Mouse (Mus musculus): ENCODE data around the gene Scd2.
"Not testable (repeated sequence)": the region's sequence is repeated elsewhere in the genome, so short reads cannot be mapped to it uniquely, and the experiment has no call there.

Gene Scd2

DNA sequence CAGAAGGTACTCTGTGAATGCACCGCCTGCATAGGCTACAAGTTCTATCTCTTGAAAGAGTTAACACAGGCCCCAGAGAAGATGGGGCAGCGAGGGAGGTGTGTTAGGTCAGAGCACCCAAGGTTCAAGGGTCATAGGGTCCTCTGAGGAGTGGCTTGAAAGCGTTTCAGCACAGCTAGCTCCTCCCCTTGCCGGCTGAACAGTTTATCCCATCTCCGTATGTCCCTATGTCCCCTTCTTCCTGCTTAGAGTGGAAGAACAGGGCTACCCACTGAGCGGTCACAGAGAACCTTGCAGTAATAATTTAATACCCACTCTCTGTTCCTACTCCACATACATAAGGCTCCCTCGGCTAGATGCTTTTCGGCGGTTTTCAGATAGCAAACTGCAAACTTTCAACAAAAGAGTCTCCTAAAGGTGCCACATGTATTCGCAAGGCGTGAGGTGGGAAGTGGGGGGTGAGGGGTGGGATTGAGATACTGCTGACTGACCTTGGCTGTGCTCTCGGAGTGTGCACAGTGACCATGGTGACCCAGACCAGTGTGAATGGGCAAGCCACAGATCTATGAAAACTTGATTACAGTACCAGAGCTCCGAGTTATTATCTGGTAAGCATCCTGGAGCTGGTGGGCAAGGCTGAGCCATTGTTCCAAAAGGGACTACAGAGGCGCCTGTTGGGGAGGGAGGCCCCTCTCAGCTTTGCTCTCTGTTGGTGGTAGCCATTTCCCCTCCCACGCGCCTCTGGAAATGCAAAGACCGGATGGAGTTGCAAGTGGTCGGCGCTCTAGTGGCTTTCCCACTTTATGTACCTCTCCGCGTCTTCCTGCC is at the start of gene Scd2:
Gene Scd2, plus strand, starts transcription at position 734 of the 828 bp plus-strand sequence.
- no peak for DNase-seq

DNA sequence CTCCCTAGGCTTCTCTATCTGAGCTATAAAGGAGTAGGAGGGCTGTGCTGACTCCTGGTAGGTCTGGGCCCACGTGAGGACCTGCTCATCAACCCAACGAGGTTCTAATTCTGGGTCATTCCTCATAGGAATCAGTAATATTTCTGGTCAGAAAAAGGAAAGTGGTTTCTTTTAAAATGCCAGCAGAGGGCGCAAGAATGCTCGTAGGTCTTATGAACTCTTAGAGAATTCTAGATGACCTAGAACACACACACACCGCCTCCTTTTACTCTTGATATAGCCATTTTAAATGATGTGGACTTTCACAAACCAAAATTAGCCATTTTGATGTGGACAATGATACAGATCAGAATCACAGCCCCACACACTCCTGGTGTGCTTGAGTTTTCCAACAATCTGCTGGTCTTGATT is 47.7 kb upstream of the Scd2 start:
- no peak for DNase-seq

DNA sequence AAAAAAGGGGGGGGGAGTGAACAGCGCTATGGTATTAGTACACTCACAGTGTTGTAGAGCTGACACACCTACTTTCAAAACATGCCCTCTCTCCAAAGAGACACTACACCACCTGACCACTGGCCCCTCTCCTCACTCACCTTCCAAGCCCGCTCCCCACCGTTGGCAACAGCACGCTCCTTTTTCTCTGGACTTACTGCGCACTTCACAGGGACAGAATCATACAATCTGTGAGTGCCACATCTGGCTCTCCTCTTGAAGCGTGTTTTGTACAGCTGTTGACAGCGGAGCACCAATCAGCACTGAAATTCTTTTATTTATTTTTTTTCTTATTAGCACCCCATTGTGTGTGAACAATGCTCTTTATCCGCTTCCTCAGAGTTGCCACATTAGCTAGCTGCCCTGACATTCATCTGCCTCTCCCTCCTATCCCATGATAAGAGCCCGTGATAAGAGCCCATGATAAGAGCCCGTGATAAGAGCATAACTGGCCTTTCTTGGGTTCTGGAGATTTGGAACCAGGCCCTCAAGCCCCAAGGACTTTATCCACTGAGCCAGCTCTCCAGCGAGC is 47.0 kb upstream of the Scd2 start:
- DNase-seq: no peak

DNA sequence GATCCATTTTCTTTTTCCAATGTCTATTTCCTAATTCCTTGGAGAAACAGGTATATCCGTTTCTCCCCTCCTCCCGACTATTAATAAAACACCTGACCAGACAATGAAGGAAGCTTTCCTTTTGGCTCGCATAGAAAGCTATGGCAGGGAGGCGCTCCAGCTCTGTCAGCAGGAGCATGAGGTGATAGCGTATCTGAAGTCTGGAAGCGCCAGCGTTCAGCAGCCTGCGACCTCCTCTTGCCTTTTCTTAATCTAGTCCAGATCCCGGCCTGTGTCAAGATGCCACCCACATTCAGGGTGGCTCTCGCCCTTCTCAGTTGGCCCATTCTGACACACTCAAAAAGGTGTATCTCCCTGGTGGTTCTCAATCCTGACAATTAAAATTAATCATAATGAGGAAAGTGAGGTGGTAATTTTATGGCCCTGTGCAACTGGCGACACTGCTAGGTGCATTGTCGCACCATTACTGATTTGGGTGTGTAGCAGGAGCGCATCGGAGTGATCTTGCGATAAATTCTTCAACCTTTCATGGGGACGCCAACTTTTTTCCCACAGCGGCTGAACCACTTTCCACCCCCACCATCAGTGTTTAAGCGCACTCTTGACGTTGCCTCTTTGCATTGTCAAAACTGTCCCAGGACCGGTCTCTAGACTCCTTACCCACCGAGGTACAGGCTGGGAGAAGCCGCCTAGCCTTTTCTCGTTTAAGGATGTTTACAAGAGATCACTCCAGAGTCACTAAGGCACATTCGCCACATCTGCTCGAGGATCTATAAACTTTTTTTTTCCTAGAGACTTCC is 46.0 kb upstream of the Scd2 start:
- DNase-seq: no peak

DNA sequence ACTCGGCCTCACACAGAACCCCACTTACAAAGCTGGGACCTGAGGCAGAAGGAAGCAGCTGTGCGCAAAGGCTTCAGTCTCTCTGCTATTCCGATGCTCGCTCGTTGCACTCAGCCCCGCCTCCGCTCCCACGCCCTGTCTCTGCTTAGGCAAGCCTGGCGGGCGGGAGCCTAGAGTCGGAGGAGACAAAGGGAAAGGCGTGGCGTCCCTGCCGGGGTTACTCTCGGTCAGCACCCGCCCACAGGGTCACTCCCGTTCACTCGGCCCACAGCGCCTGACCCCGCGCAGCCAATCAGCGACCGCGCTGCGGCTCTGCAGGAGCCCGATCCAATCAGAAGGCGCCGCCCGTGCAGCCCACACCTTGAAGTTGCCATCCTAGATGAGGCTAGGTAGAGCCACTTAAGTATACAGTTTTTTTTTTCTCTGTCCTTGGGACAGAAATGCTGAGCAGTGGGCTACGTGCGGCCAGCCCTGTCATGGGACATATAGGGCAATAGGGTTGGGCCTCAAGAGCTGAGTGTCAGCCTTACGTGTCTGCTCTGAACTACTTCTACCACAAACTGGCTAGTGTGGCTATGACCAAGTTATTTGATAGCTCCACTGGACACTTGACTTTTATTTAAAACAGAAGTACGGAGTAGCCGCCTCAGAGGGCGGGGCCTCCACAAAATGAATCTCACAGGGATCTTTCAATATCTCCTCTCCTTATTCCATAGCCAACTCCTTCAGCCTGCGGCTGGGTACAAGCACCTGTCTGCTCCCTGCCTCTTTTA is 45.2 kb upstream of the Scd2 start:
- DNase-seq: peak; percentile 96

DNA sequence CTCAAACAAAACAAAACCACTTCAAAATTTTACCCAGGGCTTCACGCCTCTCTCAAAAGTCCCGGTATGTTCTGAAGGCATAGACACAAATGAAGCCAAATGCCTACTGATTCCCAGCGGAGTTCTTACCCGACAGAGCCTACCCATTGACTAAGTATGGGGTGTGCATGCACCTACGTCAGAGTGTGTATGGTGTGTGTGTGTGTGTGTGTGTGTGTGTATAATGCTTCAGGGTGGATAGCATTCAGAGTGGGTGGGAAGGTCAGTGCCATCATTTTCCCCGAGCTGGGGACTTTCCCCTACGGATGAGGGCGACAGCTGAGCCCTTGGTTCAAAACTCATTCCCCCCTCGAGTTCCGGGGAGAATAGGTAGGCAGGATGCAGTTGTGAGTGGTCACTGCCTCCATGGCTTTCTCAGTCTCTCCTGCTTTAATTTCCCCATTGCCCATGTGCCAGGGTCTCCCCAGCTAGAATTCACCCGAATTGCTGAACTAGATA is 44.6 kb upstream of the Scd2 start:
- DNase-seq: no peak

DNA sequence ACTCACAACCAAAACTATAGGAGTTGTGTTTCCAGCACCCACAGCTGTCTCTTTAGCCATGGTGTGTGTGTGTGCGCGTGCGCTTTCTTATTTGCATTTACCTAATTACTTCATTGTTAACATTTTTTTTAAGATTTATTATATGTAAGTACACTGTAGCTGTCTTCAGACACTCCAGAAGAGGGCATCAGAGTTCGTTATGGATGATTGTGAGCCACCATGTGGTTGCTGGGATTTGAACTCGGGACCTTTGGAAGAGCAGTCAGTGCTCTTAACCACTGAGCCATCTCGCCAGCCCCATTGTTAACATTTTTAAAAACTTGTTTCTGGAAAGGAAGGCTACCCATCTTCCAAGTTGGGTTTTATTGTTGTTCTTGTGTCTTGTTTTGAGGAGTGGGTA is 42.3 kb upstream of the Scd2 start:
- not testable (repeated sequence) for DNase-seq

DNA sequence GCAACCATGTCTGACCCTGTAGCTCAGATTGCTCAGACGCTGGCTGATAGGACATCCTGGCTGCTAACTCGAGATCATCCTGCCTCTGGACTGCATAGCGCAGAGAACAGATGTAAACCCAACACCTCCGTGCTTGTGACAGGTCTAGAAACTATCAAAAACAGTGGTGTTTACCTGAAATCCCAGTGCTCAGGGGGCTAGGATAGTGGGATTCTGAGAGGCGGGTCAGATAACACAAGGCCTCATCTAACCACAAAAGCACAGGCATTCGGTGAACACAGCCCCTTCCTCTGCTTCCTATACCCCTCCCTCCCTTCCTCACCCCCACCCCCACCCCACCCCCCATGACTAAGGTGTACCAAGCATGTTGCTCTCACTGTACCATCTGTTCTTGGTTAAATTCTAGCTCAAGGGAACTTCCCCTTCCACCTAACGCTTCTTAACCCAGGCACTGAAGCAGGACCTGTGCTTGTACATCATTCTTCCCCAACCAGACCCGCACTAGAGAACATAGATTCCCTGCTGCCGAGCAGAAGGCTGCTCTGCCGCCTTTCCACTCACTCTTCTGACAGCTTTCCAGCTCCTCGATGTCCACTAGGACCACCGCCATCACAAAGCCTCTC is 41.4 kb upstream of the Scd2 start:
- DNase-seq: no peak

DNA sequence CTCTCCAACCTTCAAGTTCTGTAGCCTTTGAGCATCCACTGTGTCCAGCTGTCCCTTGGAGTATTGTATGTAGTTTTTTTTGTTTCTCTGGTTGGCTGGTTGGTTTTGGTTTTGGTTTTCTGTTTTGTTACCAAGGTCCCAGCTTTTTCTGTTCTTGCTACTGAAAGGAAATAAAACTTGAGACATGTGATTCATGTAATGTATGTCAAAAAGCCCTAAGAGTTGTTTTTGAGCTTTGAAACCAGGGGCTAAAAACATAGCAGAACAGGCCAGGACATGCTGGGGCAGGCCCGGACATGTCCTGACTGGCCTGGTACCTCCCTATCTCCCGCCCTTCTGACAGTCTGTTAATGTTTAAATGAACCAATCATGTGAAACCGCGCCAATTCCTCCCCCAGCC is 39.4 kb upstream of the Scd2 start:
- not testable (repeated sequence) for DNase-seq

DNA sequence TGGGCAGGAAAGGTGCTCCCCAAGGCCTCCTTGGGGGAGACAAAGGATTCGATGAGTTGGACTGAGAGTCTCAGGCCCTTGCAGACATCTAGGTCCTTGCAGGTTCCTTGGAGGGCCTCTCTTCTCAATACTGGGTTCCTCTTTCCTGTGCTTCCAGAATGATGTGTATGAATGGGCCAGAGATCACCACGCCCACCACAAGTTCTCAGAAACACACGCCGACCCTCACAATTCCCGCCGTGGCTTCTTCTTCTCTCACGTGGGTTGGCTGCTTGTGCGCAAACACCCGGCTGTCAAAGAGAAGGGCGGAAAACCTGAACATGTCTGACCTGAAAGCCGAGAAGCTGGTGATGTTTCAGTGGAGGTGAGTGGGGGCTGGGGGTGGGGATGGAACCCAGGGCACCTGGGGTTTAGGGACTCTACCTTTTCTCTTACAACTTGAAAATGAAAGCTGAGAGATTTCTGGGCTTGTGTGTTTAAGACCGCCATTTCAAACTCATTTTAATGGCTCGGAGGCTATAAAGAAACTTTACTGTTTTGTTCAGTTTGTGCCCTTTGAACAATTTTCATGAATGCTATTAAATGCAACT is 36.0 kb upstream of the Scd2 start:
- no peak for DNase-seq

DNA sequence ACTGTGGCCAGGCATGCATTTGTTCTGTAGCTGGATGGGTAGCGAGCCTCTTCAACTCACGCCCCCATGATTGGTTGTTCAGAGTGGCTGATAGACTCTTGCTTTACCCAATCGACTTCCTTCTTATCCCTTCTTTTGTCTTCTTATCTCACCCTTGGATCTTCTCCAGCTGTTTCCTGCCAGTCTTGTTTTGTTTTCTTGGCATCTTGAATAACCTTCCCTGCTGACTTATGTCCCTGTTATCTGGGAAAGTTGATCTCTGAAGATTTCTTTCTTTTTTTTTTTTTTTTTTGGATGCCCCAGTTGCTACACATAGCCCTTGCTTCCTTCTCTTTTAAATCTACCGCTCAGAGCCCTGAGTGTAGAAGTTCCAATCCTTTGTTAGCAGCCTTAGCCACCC is 34.0 kb upstream of the Scd2 start:
- no peak for DNase-seq

DNA sequence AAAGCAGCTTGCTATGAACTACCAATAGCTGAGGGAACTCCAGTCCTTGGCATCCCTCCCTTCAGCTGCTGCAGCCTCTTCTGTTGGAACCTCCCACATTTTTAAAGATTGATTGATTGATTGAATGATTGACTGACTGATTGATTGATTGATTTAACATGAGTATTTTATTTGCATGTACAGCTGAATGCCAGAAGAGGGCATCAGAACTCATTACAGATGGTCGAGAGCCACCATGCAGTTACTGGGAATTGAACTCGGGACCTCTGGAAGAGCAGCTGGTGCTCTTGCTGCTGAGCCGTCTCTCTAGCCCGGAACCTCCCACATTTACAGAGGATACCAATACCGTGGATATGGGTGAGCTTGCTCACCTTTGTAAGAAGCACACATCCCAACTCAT is 33.0 kb upstream of the Scd2 start:
- no peak for DNase-seq

DNA sequence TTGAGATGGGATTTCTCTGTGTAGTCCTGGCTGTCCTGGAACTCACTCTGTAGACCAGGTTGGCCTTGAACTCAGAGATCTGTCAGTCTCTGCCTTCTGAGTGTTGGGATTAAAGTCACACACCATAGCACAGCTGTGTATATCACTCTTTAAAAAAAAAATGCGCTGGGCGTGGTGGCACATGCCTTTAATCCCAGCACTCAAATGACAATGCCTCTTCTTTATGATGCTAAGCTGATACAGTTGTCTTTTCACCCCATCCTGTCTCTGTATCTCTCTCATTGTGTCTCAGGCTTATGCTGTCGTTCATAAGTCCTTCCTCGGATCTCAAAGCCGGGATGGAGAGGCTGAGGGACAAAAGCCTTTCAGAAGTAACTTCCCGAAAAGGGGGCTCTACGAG is 31.7 kb upstream of the Scd2 start:
- DNase-seq: no peak

DNA sequence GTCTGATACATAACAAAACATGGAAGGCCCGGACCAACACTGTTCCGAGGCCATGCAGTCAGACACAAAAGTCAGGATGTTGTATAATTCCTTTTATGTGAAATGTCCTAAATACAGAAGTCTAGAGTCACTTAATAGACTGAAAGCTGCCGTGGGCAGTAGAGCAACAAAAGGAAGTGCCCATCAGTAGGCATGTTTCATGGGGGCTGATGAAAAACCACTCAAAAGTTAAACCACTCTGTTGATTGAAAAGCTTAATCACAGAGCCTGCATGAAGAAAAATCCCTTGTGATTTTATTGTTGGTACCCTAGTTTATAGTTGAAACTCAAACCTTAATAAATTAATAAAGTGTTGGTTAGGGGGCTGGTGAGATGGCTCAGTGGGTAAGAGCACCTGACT is 29.9 kb upstream of the Scd2 start:
- no peak for DNase-seq

DNA sequence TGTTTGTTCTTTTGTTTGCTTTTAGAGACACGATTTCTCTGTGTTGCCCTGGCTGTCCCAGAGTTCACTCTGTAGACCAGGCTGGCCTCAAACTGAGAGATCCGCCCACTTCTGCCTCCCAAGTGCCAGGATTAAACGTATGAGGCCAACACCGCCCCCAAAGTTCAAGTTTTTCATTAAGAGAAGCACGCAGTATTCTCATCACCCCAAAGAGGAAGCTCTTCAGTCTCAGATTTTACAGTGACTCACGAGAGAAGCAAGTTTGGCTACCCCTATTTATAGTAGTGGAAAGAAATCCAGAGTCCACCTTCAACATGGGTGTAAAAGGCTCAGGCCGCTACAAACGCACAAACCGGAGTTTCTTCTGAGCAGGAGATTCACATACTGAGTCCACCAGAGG is 29.2 kb upstream of the Scd2 start:
- no peak for DNase-seq

DNA sequence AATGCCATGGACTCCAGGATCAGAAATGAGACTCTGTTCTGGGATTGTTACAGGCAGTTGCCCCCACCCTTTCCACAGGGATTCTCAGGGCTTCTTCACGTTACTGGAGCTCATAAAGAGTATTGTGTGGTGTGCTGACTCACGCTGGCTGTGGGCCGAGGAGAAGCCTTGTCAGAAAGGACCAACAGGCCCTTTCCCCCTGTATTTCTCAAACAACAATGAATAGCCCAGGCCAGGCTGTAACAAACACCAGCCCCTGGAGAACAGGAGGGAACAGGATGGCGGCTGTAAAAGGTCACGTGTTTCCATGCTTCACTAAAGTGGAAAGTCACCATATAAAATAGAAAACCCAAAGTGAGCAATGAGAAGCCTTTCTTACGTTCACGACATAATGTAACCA is 28.2 kb upstream of the Scd2 start:
- DNase-seq: no peak

DNA sequence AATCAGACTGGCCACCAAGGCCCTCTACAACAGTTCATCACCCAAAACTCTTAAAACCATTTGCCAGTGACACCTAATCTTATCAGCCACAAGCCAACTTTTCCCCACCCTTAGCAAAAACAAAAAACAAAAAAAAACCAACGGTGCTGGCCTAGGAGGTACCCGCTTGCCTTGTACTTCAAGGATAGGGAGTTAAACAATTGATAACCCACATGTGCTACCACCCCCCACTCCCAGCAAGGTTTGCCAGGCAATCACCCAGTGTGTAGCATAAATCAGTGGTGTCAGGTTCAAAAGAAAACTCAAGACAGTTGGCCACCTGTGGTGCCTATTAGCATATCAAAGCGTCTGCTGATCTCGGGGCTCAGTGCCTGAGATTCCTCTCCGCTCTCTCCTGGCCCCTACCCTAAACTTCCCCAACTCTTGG is 27.6 kb upstream of the Scd2 start:
- no peak for DNase-seq

DNA sequence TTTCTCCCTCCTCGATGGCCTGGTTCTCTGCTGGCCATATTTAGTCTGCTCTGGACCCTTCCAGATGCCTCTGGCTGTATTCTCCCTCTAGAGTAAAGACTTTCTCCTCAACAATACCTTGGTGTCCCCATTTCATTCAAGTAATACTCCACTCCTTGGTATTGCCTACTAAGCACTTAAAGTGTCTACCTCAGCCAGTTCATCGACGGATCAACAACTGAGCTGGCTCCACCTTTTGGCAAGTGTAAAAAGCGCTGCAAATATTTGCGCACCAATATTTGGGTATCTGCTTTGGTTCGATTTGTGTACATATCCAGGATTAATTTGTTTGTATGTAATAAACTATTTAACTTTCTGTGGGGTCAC is 27.0 kb upstream of the Scd2 start:
- DNase-seq: no peak

DNA sequence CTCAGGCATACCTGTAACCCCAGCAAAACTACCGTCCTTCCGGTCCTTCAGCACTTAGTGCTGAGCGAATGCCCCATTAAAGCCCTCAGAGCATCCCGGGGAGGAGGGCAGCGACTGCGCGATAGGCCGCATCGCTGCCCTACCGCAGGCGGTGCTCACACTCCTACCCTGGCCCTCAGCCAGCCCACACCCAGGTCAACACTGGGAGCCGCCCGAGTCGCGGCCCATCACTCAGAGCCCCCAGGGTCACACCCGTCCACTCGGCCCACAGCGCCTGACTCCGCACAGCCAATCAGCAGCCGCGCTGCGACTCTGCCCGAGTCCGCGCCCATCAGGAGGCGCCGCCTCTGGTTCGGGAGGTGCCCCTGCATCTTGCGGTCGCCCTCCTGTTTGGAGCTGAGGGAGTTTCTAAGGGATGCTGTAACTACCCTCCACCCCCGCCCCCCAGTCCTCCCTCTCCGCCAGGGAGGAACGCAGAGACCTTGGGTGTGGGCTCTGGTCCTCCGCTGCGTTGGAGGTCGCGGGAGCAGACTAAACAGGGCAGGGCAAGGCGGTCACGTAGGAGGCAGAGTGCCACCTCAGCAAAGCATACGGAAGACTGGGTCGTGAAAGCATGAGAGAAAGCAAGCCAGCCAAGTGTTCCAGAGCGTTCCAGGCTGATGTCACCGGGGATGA is 26.5 kb upstream of the Scd2 start:
- DNase-seq: peak; percentile 95

DNA sequence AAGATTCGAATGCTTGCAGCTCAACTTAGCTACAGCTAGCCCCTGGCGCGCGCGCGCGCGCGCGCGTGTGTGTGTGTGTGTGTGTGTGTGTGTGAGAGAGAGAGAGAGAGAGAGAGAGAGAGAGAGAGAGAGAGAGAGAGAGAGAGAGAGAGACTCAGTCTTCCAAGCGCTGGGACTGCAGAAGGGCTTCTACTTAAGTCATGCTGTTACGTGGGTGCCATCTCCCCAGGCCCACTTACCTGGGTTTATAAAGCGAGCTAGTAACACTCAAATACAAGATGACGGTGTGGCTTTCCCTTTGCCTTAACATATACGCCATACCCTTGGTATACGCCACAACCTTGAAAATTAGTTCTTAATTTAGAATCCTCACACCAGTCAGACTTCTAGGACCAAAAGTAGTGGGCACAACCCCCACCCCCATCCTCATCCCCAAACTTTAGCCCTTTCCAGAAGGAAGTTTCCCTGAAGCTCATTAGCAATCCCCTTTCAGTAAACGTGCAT is 25.9 kb upstream of the Scd2 start:
- no peak for DNase-seq

DNA sequence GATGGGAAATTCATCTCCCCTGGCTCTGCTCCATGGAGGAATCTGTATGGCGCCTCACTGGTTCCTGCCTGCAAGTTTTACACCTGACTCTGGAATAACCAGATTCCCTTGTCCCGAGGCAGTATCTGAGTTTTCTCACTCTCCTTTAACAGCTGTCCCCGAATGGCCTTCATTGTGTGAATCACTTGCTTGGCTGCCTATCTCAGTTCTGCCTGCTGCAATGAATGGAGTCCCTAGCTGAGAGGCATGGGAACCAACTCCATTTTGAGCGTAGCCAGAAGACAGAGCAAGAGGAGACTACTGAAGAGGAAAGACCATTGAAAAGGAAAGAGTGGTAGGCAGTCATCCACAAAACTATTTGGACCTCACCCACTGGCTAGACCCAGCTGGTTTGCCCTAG is 19.8 kb upstream of the Scd2 start:
- DNase-seq: no peak
